Mouse (Mus musculus) kidney, adult 9 months (tissue): Measurements from ENCODE around the gene Rpl36-ps4.
"Not testable (repeated sequence)": the region's sequence is repeated elsewhere in the genome, so short reads cannot be mapped to it uniquely, and the experiment has no call there.

Source experiments
- DNase-seq: peaks from one replicate; pipeline ENCODE4 v3.0.0; 2022

Rpl36-ps4 gene

DNA sequence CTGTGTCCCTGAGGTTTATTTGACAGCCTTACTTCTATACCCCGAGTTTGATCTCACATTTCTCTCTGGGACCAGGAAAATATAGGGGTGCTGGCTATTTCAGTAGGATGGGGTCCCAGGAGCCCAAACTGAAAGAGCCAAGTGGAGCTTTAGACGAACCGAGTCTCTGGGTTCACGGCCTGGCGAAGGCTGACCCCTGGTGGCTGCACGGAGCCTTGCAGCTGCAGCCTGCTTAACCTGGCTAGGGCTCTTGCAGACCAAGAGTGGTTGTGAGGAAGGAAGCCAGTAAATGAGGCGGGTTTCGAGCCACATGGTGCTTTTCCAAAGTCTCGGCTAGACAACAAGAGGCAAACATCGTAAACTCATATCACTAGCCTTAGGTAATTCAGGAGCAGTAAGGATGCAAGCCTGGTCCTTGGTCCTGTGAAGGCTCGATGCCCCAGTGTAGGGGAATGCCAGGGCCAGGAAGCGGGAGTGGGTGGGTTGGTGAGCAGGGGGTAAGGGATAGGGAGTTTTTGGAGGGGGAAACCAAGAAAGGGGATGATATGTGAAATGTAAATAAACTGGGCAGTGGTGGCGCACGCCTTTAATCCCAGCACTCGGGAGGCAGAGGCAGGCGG is 28.3 kb downstream of the Rpl36-ps4 start:
- peak; percentile 82 for DNase-seq

DNA sequence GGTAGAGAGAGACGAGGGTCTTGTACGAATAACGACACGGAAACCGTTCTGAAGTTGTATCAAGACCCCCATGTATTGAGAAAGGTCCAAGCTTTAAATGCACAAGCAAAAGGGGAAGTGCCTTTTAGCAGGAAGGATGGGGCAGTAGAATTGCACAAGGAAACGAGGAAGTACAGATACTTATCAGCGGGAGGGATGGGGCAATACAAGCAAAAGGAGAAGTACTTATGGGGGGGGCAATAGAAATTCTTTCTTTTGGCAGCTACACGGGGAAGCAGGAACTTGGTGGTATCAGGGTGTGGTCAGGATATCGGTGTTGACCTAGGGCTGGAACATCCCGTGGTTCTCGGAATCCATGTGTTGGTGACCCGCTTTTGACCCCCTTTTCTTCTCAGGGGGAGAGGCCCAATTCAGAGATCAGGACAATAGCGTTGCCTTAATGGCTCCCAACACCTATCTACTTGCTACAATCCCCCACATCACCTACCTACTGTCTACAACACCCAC is 33.9 kb downstream of the Rpl36-ps4 start:
- not testable (repeated sequence) for DNase-seq

DNA sequence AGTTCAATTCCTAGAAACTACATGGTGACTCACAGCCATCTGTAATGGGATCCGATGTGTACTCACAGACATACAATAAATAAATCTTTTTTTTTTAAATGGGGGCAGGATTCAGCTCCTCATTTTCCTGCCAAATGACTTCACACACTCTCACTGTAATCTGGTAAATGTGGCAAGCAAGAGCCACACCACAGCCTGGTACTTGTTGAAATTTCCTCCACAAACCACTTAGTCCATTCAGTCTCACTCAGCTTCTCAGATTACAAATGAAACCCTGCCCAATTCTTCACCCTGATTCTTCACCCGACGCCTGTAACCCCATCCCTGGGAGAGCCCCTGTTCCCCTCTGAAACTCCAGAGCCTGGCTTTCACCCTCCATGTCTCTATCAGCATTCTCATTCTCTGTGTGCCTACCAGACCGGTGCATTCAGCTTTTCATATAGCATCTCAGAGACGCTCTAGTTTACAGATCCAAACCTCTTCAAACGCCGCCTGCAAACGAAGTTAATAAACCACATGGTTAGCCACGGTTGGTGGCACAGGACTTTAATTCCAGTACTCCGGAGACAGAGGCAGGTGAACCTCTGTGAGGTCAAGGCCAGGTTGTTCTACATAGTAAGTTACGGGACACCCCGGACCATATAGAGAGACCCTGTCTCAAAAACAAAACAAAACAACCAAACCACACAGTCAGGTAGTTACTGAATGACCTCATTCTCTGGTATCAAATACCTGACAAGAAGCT is 36.5 kb downstream of the Rpl36-ps4 start:
- DNase-seq: peak; percentile 88

DNA sequence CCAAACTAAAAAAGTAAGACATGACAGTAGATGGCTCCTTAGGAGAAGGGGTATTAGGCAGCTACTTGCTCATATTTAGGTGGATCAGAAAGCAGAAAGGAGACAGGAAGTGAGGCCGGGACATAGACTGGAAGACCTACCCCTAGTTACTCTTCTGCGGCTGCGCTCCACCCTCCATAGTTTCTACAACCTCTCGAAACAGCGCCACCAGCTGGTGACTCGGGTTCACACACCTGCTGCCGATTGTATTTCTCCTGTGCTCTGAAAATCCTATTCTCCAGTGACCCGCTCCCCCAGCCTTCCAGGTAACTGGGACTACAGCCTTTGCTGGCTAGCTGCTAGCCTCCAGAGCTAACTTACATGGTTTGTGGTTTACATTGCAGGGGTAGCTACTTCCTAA is 37.5 kb downstream of the Rpl36-ps4 start:
- no peak for DNase-seq

DNA sequence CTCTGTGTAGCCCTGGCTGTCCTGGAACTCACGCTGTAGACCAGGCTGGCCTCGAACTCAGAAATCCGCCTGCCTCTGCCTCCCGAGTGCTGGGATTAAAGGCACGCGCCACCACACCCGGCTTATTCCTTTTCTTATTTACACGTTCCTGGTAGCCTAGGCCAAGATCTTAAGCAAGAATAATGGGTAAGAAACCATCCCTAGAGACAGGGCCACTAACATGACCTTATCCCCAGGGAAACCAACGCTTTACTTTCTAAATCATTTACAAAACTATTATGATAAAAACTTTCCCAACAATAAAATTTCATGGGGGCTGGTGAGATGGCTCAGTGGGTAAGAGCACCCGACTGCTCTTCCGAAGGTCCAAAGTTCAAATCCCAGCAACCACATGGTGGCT is 38.6 kb downstream of the Rpl36-ps4 start:
- peak; percentile 58 for DNase-seq

DNA sequence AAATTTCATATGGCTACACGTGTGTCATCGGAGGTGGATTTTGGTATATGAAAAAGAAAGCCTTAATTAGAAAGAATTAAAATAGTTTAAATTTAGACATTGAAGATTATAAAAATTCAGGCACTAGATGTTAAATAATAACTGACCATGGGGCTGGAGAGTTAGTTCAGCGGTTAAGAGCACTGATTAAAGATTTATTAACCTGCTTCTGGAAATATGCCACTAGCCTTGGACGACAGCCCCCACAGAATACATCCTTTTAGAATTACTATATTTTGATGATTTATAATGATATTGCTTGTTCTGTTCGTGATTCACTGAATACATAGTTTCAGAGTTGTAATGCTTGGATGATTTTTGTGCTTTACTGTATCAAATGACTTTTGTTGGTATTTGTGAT is 39.2 kb downstream of the Rpl36-ps4 start:
- DNase-seq: peak; percentile 75

DNA sequence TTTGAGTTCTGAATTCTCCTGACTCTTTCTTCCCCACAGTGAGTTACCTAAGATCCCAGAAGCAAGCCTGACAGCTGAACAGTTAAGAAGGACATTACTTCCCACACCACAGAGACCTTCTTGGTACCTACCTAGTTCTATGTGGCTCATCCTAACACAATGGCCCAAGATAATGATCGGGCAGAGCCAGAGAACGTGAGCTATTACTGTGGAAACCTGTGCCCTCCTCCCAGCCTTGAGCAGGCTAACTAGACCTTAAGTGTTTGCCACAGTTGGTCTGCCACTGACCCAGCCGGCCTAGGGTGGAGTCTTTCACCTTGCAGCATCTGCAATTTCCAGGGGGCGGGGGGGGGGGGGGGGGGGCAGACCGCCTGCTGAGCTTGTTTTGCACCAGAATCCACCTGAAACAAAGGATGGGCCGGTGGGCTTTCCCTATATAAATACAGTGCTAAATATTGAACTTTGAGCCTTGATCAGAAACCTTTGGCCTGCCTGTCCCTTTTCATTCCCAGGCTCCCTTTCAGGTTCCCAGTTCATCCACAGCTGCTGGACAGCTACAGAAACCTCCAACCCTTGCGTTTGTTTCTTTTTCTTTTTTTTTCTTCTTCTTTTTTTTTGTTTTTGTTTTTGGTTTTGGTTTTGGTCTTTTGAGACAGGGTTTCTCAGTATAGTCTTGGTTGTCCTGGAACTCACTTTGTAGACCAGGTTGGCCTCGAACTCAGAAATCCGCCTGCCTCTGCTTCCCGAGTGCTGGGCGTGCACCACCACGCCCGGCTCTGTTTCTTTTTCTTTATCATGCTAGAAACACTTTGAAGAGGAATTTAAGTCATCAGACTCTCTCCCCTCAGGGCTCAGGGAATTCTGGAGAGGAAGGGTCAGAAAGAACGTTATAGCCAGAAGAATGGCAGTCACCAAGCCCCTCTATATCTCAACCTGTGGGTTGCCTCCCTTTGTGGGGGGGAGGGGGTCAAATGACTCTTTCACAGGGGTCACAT is 42.6 kb downstream of the Rpl36-ps4 start:
- no peak for DNase-seq

DNA sequence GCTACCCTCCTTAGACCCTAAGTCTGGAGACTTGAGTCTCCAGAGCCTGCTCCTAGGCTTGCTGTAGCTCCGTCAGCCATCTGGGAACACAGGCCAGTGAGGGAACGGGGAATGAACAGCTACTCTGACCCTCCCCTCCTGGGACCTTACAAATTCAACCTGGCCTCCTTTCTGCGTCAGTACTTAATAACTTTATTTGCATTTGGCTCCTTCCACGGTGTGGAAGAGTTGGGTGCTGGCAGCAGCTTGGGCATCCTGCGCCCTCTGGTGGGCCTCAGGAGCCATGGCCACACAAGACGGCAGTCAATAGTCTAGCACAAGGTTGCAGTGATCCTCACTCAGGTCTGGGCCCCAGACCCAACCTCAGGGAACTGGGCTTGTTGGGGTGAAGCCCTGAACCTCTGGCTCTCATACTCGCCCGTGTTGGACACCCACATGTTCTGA is 47.7 kb downstream of the Rpl36-ps4 start:
- DNase-seq: peak; percentile 45
